Mouse (Mus musculus) heart, postnatal 0 days (tissue): Measurements from ENCODE around the gene Cep89. TPM values are rescaled to one million over a fixed set of nuclear protein-coding genes. Genes with fewer than 3 reads are reported as not detected.

ENCODE experiments used
- ATAC-seq: fragments of 200-750 bp; cut with Nextera tagmentation; 2 replicates; pipeline ENCODE4 v1.8.0; 2017; ENCODE audit warnings: low read depth, moderate number of reproducible peaks, moderate library complexity; ENCODE audit not compliant: insufficient read depth
- DNase-seq: peaks from one replicate; pipeline ENCODE4 v3.0.0-alpha.2; 2016; ENCODE audit warnings: low spot score
- H3K27ac ChIP-seq: fragments of 300-500 bp; sonication (generic); 2 replicates; pipeline ENCODE4 v1.5.1; 2014; ENCODE audit warnings: low read depth, mild to moderate bottlenecking
- H3K27me3 ChIP-seq: fragments of 300-500 bp; sonication (generic); 2 replicates; pipeline ENCODE4 v1.6.1; 2014; ENCODE audit warnings: low read length, mixed read lengths; ENCODE audit not compliant: control insufficient read depth, insufficient read depth
- H3K36me3 ChIP-seq: fragments of 300-500 bp; sonication (generic); replicated peaks from 2 replicates; pipeline ENCODE4 v1.6.1; 2014; ENCODE audit warnings: low read length, mixed read lengths; ENCODE audit not compliant: control insufficient read depth, insufficient read depth
- H3K4me1 ChIP-seq: fragments of 300-500 bp; sonication (generic); 2 replicates; pipeline ENCODE4 v1.6.1; 2014; ENCODE audit warnings: antibody characterized with exemption; ENCODE audit not compliant: control insufficient read depth, insufficient read depth
- H3K4me2 ChIP-seq: fragments of 300-500 bp; sonication (generic); 2 replicates; pipeline ENCODE4 v1.6.1; 2014; ENCODE audit warnings: low read depth, mild to moderate bottlenecking, low read length, moderate library complexity
- H3K4me3 ChIP-seq: fragments of 300-500 bp; sonication (generic); 2 replicates; pipeline ENCODE4 v1.5.1; 2014; ENCODE audit warnings: low read depth, low read length
- H3K9ac ChIP-seq: fragments of 300-500 bp; sonication (generic); replicated peaks from 2 replicates; pipeline ENCODE4 v1.6.1; 2014; ENCODE audit warnings: low read depth, low read length, mixed read lengths
- H3K9me3 ChIP-seq: fragments of 300-500 bp; sonication (generic); replicated peaks from 2 replicates; pipeline ENCODE4 v1.6.1; 2016; ENCODE audit warnings: low read length; ENCODE audit not compliant: control insufficient read depth
- CTCF ChIP-seq: IDR thresholded peaks from 2 replicates; pipeline ENCODE4 v1.5.1; 2016; ENCODE audit warnings: antibody characterized with exemption, control low read depth, low read depth
- EP300 ChIP-seq: IDR thresholded peaks from 2 replicates; pipeline ENCODE4 v1.6.1; 2016; ENCODE audit warnings: antibody characterized with exemption, low read depth
- WGBS: fragments of 180-500 bp; shearing (Covaris S2); extraction: QIAGEN DNeasy Blood & Tissue Kit; methylation state at CpG from one replicate; pipeline ENCODE4 v1.1.7; 2014; 5-methylcytosine and 5-hydroxymethylcytosine counted together
- polyA plus RNA-seq: library from polyadenylated mRNA; unstranded; fragments of >200 nt; fragmentation: Nextera tagmentation; extraction: Ambion mirVana; gene quantifications from 2 replicates; pipeline ENCODE4 v1.2.1, GENCODE M21; 2015
- total RNA-seq: library from RNA; depleted of rRNA; stranded (reverse); fragments of >200 nt; gene quantifications from 2 replicates; pipeline ENCODE4 v1.2.3, GENCODE M21; 2014; ENCODE audit warnings: low replicate concordance

Gene Cep89
- total and polyA plus RNA-seq, 2 experiments from 2014 or later: 22.7 to 34.4 TPM

DNA sequence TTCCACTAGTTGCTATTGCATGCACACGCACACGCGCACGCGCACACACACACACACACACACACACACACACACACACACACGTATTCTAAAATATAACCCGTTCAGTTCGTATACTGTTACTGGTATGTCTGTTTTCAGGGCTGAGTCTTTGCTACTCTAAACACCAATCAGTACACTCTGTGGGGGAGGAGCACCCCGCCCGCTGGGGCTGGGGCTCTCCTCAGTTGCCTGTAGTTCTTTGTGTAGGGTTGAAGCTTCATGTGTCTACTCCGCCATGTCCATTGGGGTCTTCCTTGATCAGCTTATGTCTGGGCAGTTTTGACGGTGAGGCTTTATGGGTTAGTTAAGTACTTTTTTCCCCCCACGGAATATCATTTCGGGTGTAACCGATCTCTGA, 43.5 kb upstream of the Cep89 start:
- Histone ChIP-seq H3K9ac (no peak overlapping the region), H3K4me3 (no peak overlapping the region), H3K4me2 (no peak overlapping the region), H3K36me3 (no peaks in the 10 kb centered on the region), H3K9me3 (no peaks in the 10 kb centered on the region), H3K27ac (no peak overlapping the region), H3K4me1 (no peaks in the 10 kb centered on the region), H3K27me3 (no peaks in the 10 kb centered on the region)
- DNase-seq: no peak
- 95% methylated on average over 15 of the region's 15 CpGs for WGBS
- TF ChIP-seq CTCF: no peak
- TF ChIP-seq EP300: no peak
- no peak for ATAC-seq

GRCm38 (mm10) chr7:35355303-35355872, 41.4 kb upstream of the Cep89 start:
- no peak overlapping the region for H3K4me3 ChIP-seq
- no peak overlapping the region for H3K27ac ChIP-seq
- H3K36me3 ChIP-seq: no peaks in the 10 kb centered on the region
- no peaks in the 10 kb centered on the region for H3K4me1 ChIP-seq
- 59% methylated on average over 5 of the region's 5 CpGs for WGBS
- no peaks in the 10 kb centered on the region for H3K27me3 ChIP-seq
- no peak overlapping the region for H3K9ac ChIP-seq
- no peak for DNase-seq
- ATAC-seq: no peak
- no peak overlapping the region for H3K4me2 ChIP-seq
- no peaks in the 10 kb centered on the region for H3K9me3 ChIP-seq
- TF ChIP-seq EP300 (no peak), CTCF (no peak)

GRCm38 (mm10) chr7:35357621-35358020, 39.2 kb upstream of the Cep89 start:
- Histone ChIP-seq H3K9me3 (no peaks in the 10 kb centered on the region), H3K4me2 (no peak overlapping the region), H3K27ac (no peak overlapping the region), H3K4me1 (no peaks in the 10 kb centered on the region), H3K36me3 (no peaks in the 10 kb centered on the region), H3K27me3 (no peaks in the 10 kb centered on the region), H3K9ac (no peak overlapping the region), H3K4me3 (no peak overlapping the region)
- no peak for ATAC-seq
- TF ChIP-seq EP300: no peak
- WGBS: 79% methylated on average over 12 of the region's 12 CpGs
- no peak for DNase-seq

- no peaks in the 10 kb centered on the region for H3K27me3 ChIP-seq
- no peak for ATAC-seq
- H3K27ac ChIP-seq: no peak overlapping the region
- H3K4me3 ChIP-seq: no peak overlapping the region
- 32% methylated on average over 5 of the region's 5 CpGs for WGBS
- H3K9ac ChIP-seq: no peak overlapping the region
- DNase-seq: no peak
- TF ChIP-seq CTCF (no peak), EP300 (no peak)
- no peaks in the 10 kb centered on the region for H3K4me1 ChIP-seq
- no peaks in the 10 kb centered on the region for H3K9me3 ChIP-seq
- no peak overlapping the region for H3K4me2 ChIP-seq
- no peaks in the 10 kb centered on the region for H3K36me3 ChIP-seq
Observed at GRCm38 (mm10) chr7:35362253-35362652, 34.6 kb upstream of the Cep89 start.

DNA sequence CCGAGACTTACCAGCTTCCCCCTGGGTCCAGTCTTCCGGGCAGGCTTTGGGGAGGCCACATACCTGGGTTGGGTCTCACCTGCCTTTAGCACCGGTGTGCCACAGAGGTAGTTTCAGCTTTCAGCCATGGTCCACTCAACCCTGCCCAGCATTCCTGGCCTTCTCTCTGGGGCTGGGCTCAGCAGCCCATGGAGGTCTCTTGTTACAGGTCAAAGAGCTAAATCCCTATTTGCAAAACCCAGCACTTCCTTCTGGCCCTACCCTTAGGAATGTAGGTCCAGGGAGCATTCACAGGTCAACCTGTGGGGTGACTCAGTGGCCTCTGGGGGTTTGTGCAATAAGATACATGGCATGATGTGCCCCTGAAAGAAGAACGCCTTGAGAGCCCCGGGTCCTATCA, 34.0 kb upstream of the Cep89 start:
- Histone ChIP-seq H3K27me3 (no peaks in the 10 kb centered on the region), H3K4me3 (no peak overlapping the region), H3K9me3 (no peaks in the 10 kb centered on the region), H3K9ac (no peak overlapping the region), H3K36me3 (no peaks in the 10 kb centered on the region), H3K4me2 (no peak overlapping the region), H3K27ac (no peak overlapping the region), H3K4me1 (no peaks in the 10 kb centered on the region)
- TF ChIP-seq CTCF (no peak), EP300 (no peak)
- no peak for ATAC-seq
- 79% methylated on average over 5 of the region's 5 CpGs for WGBS
- DNase-seq: no peak

DNA sequence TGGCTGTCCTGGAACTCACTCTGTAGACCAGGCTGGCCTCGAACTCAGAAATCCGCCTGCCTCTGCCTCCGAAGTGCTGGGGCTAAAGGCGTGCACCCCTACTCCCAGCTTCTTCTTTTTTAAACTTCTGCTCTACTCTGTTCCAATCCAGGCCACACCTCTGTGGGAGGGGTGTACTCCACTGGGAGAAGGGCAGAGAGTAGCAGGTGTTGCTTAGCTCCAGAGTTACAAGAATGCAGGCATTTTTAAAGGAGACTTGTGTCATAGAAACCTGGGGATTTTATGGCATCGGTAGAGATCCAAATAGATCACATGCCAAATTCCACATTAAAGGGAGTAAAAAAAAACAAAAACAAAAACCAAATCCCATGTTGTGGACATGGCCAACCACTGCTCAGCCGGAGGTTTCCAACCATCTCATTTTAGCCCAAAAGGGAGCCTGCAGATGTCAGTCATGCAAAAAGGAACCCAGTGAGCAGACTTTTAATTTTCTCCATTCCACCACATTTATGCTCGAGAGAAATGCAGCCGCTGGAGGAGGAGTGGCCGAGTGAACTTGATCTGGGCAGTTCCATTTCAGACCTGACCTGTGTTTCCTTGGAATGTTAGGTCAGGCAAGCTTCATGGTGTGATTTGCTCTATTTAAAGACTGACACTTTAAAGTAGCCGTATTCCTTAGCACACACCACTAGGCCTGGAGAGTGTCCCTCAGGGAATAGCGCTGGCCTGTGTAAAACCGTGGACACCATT, 31.5 kb upstream of the Cep89 start:
- WGBS: 65% methylated on average over 12 of the region's 12 CpGs

More for the DNA sequence above, 31.5 kb upstream of the Cep89 start:
- Histone ChIP-seq H3K9ac (no peak overlapping the region), H3K4me3 (no peak overlapping the region), H3K27me3 (no peaks in the 10 kb centered on the region), H3K27ac (no peak overlapping the region), H3K4me1 (no peaks in the 10 kb centered on the region), H3K36me3 (no peaks in the 10 kb centered on the region), H3K4me2 (no peak overlapping the region), H3K9me3 (no peaks in the 10 kb centered on the region)
- TF ChIP-seq CTCF (no peak), EP300 (no peak)
- DNase-seq (no peak), ATAC-seq (no peak)
